Mouse (Mus musculus): ENCODE results near the gene Trpm3. TPM values are rescaled to one million over a fixed set of nuclear protein-coding genes. Genes with fewer than 3 reads are reported as not detected.
"Not testable (repeated sequence)": the region's sequence is repeated elsewhere in the genome, so short reads cannot be mapped to it uniquely, and the experiment has no call there.

Trpm3 gene
- total RNA-seq, 2 experiments from 2014 or later: not detected

DNA sequence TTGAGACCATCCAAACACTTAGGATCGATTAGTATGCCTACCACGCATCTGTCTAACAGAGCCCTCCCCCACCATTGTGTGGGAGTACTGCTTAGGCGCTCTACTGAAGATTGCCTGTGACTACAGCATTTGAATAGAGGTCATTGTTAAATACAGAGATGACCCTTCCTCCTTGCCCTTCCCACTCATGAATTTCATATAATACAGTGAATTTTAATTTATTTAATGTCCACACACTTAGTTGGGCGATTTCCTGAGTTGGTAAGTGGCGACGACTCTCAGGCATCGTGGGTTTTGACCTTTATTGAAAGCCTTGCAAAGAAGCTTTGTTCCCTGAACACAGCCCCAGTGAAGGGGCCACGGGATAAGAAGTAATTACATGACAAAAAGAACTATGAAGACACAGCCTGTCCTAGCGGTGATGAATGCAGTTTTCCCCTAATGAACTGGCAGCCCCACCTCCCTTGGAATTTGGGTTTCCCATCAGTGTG lies 684.7 kb downstream of the Trpm3 start:
- ATAC-seq (replicated peaks; ENCODE audit: poor library complexity, severe bottlenecking): no peak

DNA sequence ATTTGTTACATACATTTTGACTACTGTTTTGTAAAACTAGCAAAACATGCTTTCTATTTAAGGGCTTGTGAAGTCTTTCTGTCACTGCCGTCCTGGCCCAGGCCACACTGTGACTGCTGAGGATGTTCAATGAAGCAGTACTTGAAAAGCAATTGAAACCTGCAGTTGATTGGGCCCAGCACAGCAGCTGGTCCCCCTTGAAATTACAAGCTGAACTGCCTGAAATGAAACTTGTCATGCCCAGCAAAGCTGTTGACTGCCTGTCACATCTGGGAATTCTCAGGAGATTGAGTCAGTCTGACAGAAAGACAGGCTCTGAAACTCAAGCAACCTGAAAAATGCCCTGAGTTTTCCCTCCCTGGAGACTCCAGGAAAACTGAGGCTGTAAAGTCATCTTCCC lies 687.0 kb downstream of the Trpm3 start:
- ATAC-seq (replicated peaks; ENCODE audit: poor library complexity, severe bottlenecking): no peak

DNA sequence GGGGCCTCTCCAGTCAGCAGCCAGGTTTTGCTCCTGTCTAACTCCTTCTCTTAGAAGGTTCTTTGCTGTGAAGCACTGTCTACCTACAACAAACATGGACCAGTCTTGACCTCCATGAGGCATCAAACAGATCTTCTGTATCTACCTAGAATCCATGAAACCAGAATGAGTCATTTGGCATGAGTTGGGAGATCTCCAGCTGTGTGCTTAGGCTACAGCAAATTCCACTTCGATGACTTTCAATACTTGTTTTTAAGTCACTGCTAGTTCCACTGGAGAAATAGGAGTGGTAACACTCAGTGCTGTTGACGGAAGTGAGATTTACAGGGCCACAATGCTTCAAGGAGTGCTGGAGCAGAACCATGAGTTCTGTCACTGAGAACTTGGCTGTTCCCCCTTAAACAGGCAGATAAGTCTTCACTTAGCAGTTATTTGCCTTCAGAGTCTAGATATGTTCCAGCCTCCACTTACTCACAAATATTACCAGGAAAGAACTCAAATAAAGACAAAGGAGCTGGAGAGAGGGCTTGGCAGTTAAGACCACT lies 689.4 kb downstream of the Trpm3 start:
- no peak for ATAC-seq (replicated peaks; ENCODE audit: poor library complexity, severe bottlenecking)

DNA sequence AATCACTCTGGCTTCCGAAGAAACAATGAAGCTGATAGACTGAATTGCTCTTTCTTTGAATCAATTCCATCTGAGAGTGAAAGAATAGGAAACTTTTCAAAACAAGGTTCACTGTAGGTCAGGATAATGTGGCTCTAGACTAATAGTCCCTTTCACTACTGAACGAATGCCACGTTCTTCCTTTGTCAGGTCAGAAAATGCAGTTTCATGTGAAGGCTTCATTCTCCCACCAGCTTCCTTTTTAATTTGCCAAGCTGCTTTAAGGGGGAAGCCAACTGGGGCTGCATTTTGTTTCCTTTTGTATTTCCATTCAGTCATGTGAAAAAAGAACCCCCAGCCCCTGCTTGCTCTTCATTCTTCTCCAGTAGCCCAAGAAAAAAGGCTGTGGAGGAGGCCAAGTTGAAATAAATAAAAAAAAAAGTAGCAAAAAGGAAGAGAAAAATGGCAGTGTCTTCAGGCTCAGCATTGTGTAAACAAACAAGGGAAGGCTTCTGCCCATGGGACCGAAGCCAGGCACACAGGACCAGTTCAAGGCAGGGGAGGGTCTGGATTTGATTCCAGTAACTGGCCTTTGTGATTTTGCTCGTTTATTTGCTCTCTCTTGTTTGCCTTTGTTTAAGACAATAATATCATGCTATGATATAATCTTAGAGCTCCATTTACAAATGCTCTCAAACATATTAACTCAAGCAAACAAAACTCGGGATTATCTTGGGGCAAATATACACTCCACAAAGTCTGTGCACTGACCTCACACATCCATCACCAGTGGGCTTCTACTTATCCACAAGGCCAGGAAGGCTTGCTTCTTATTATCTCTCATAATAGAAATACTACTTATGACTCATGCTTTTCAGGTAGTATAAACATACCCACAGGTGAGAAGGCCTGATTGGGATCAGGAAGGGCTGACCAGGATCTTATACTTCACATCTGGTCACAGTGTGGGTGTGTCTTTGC lies 702.5 kb downstream of the Trpm3 start:
- ATAC-seq (replicated peaks; ENCODE audit: poor library complexity, severe bottlenecking): no peak

DNA sequence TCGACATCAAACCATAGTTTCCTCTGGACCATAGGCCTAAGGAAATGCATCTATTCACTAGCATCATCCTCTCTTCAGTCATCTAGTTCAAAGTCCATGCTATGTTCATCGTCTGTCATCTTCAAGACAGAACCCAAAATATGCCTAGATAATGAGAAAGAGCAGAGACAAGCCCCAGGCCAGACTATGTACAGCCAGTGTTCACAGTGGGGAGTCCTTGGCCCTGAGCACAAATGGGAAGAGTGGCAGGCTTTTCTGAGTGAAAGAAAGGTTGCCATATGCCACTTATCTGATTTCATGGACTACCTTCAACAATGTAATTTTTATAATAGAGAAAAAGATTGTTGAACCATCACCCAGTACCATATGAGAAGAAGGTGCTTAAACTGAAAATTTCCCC lies 703.9 kb downstream of the Trpm3 start:
- no peak for ATAC-seq (replicated peaks; ENCODE audit: poor library complexity, severe bottlenecking)

DNA sequence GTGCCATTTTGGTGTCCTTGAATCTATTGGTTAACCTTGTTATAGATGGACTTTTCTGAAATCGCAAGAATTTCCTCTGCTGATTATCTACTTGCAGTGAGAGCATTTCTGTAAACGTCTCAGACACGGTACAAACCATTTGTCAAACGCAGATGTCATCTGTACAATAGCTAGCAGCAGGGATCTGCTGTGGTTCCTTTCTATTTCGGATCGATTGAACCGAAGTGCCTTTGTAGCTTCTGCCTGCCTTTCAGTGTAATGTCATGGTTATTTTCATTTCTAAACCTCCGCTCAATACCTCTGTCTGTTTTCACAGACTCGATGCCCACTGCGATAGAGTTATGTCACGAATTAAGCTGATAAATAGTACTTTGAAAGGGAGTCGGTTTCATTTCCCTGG lies 708.9 kb downstream of the Trpm3 start:
- no peak for ATAC-seq (replicated peaks; ENCODE audit: poor library complexity, severe bottlenecking)

DNA sequence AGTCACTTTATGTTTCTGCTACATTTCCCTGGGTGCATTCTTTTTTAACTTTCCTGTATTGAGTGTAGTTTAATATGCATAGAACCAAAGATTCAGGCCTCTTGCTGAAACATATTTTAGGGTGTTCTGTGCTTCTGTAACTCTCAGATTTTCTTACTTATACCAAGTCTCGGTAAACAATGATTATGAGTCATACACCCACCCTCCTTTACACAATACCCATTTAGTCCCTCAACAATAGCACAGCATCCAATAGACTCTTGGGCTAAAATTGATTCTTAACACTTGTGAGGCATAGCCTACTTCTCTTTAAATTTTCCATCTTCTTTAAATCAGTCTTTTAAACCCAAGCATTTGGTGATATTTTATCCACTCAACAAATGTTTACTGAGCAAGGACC lies 709.4 kb downstream of the Trpm3 start:
- no peak for ATAC-seq (replicated peaks; ENCODE audit: poor library complexity, severe bottlenecking)

DNA sequence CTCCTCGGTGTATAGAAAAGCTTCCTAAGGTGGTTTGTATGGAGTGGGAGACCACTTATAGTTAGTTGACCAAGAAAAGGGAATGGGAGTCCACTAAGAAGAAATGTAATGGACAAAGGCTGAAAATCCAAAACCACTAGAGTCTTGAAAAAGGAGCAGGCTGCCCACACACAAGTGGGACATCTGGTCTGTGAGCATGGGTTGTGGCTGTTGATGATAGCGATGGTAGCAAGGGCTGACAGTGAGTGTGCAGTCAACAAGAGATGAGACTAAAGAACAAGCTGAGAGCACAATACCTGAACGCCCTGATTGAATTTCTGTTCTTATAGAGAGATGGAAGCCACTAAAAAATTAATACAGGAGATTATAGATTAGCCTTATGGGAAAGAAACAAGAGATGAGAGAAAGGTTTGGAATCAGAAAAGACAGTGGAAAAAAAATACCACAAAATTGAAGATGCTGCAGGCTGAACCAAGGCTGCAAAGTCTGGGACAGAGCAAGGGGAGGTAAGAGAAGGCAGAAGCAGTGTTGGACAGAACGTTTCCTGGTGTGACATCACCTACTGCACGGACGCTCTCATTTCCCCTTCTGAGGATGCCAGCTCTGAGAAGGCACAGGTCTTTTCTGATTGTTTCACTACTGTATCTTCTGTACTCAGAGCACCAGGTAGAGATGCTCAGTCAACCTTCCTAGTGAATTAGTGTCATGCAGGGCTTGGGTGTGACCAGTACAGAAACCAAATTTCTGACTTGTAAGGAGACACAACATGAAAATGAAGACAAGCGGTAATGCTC lies 710.1 kb downstream of the Trpm3 start:
- ATAC-seq (replicated peaks; ENCODE audit: poor library complexity, severe bottlenecking): no peak

- not testable (repeated sequence) for ATAC-seq (replicated peaks; ENCODE audit: poor library complexity, severe bottlenecking)
Measured at GRCm38 (mm10) chr19:22851423-22851822, 712.6 kb downstream of the Trpm3 start.

DNA sequence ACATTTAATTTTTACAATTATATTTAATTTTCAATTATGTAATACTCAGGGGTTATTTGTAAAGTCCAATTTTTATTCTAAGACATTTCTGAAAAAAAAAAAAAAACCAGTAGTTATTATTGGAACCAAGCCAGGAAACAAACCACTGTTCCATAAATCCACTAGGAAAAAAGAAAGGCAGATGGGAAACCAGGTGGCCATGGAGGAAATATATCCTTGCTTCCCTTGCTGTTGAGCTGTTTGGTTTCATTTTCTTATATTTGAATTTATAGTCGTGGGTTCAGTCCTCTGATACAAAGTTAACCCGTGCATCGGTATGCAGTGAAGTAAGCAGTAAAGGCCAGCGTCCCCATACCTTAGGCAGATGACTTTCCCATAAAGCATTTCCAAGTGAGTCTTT lies 720.8 kb downstream of the Trpm3 start:
- ATAC-seq (replicated peaks; ENCODE audit: poor library complexity, severe bottlenecking): no peak

DNA sequence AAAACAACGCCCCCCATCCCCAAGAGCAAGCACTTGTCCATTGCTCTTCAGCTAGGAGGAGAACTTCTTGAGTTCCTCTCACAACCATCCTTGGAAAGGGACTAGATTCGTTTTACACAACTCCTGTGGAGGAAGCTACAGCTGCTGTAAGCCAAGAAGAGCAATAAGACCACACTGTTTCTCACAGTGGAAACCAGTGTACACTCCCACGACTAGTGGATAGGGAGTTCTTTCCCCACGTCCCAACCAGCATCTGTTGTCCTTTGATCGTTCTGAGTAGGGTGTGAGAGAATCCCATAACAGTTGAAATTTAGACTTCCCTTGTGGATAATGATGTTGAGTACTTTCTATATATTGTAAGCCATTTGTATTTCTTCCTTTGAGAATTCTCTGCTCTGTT lies 728.6 kb downstream of the Trpm3 start:
- no peak for ATAC-seq (replicated peaks; ENCODE audit: poor library complexity, severe bottlenecking)

DNA sequence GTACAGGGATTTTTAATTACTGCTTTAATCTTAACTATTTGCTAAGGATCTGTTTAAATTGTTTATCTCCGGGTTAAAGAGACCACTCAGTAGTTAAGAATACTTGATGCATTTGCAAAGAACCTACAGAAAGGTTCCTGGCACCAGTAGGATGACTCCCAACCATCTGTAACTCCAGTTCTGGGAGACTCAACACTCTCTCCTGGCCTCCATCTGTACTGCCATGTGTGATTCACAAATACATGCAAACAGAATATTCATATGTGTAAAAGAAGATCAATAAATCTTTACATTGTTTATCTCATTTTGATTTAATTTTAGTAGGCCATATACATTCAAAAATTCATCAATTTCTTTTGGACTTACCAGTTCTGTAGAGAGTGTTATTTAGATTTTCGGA lies 731.0 kb downstream of the Trpm3 start:
- no peak for ATAC-seq (replicated peaks; ENCODE audit: poor library complexity, severe bottlenecking)

GRCm38 (mm10) chr19:22872456-22872855 lies 733.6 kb downstream of the Trpm3 start:
- ATAC-seq (replicated peaks; ENCODE audit: poor library complexity, severe bottlenecking): no peak

DNA sequence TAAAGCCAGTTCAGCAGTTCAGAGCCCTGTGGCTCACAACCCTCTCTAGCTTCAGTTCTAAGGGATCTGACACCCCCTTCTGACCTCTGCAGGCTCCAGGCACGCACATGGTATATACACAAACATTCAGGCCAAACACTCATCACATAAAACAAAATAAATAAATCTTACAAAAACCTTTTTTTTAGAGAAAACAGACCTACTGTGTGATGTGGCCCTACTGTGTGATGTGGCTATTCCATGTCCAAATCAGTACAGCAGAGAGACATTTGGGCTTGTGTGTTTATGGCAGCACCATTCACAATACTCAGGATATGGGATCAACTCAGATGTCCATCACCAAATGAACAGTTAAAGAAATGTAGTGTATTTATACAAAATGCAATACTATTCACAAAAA lies 741.4 kb downstream of the Trpm3 start:
- ATAC-seq (replicated peaks; ENCODE audit: poor library complexity, severe bottlenecking): no peak

GRCm38 (mm10) chr19:22882670-22883111 lies 743.8 kb downstream of the Trpm3 start:
- ATAC-seq (replicated peaks; ENCODE audit: poor library complexity, severe bottlenecking): no peak

- ATAC-seq (replicated peaks; ENCODE audit: poor library complexity, severe bottlenecking): no peak
Measured at GRCm38 (mm10) chr19:22883154-22883553, 744.3 kb downstream of the Trpm3 start.

DNA sequence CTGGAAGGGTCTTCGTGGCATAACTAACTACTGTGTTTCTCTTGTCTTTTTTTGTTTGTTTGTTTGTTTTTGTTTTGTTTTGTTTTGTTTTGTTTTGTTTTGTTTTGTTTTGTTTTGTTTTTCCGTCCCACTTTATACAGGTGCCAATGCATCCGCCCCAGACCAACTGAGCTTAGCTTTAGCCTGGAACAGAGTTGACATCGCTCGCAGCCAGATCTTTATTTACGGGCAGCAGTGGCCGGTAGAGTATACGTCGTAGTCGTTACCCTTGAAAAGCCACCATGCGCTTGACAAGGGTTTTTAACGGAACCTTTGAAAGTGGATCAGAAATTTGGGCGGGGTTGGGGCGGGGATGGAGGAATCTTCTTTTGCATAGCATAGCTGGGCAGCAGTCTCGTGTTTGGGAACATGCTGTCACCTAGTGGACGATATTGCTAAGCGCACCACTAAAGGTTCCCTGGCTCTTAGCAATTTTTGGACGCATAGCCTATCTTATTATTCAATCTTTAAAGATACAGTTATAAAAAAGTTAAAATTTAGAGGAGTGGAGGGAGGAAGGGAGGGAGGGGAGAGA lies 745.0 kb downstream of the Trpm3 start:
- ATAC-seq (replicated peaks; ENCODE audit: poor library complexity, severe bottlenecking): peak; percentile 81

DNA sequence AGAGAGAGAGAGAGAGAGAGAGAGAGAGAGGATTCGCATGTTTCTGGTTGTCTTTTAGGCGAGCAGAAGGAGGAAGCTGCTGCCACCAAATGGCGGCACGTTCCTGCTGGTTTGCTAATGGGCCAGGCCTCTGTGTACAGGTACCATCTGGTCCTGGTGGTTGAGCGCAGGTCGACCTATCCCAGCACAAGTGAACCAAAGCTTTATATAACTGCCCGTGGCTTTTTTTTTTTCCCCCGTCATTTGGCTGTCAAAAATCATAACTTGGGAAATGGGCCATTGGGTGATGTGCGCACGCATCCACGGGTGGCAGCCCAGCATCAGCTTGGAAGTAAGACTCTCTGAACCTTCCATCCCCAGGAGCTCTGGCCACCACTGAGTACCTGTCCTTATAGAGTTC lies 745.5 kb downstream of the Trpm3 start:
- ATAC-seq (replicated peaks; ENCODE audit: poor library complexity, severe bottlenecking): no peak; the same call in 1 of the 2 replicates

- no peak for ATAC-seq (replicated peaks; ENCODE audit: poor library complexity, severe bottlenecking)
Measured at GRCm38 (mm10) chr19:22885051-22885450, 746.2 kb downstream of the Trpm3 start.

DNA sequence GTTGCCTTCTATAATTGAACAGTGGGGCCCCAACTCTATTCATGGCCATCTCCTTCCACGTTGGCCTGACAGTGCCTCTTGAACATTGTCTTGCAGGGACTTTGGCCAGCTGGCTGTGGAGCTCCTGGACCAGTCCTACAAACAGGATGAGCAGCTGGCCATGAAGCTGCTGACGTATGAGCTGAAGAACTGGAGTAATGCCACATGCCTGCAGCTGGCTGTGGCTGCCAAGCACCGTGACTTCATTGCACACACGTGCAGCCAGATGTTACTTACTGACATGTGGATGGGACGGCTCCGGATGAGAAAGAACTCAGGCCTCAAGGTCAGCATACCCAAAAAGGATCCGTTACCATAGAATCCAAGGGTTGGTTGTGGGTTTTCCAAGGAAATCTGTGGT lies 763.0 kb downstream of the Trpm3 start:
- ATAC-seq (replicated peaks; ENCODE audit: poor library complexity, severe bottlenecking): no peak

- ATAC-seq (replicated peaks; ENCODE audit: poor library complexity, severe bottlenecking): no peak
Measured at GRCm38 (mm10) chr19:22902386-22902785, 763.5 kb downstream of the Trpm3 start.

All from granulocyte monocyte progenitor cell, adult 5-6 weeks (primary cell).